Mouse (Mus musculus) lung, adult 2 months (tissue): ENCODE results near the gene Dgki.

Experiments used
- CTCF ChIP-seq: fragments of 200-500 bp; IDR thresholded peaks from 2 replicates; pipeline ENCODE4 v1.5.1; 2011; ENCODE audit warnings: mild to moderate bottlenecking, low read length, control low read depth; ENCODE audit not compliant: insufficient read depth
- POLR2A ChIP-seq: fragments of 200-500 bp; IDR thresholded peaks from 2 replicates; pipeline ENCODE4 v1.6.1; 2011; ENCODE audit warnings: low read depth, mild to moderate bottlenecking, control low read depth, low read length, borderline replicate concordance; ENCODE audit errors: extremely low read depth

- no peak for TF ChIP-seq POLR2A
- no peak for TF ChIP-seq CTCF
Observed at GRCm38 (mm10) chr6:36922006-36922405, 378.0 kb downstream of the Dgki start.
